Mouse (Mus musculus): ENCODE data around the gene Hoxb9. TPM values are rescaled to one million over a fixed set of nuclear protein-coding genes. Genes with fewer than 3 reads are reported as not detected.

The Hoxb9 gene
- polyA plus RNA-seq, 1 experiment from 2014 or later, result 0.75 TPM

GRCm38 (mm10) chr11:96300354-96301063 is 29.3 kb downstream of the Hoxb9 start:
- under 1% methylated on average over 35 of the region's 35 CpGs for WGBS
- peaks cover 35% of the 10 kb centered on the region for H3K4me1 ChIP-seq
- no peak for DNase-seq (ENCODE audit: low spot score)
- peaks cover 100% of the 10 kb centered on the region for H3K27me3 ChIP-seq (ENCODE audit: insufficient read depth, poor library complexity, severe bottlenecking)
- no peaks in the 10 kb centered on the region for H3K9me3 ChIP-seq
- H3K36me3 ChIP-seq, result no peaks in the 10 kb centered on the region
- H3K4me3 ChIP-seq, result peak overlapping the region; percentile 40
- no peak overlapping the region for H3K27ac ChIP-seq

GRCm38 (mm10) chr11:96301064-96301431 is 29.8 kb downstream of the Hoxb9 start:
- DNase-seq (ENCODE audit: low spot score), result no peak
- H3K4me1 ChIP-seq, result peaks cover 33% of the 10 kb centered on the region
- no peaks in the 10 kb centered on the region for H3K9me3 ChIP-seq
- H3K4me3 ChIP-seq, result peak overlapping the region; percentile 40
- H3K27me3 ChIP-seq (ENCODE audit: insufficient read depth, poor library complexity, severe bottlenecking), result peaks cover 100% of the 10 kb centered on the region
- no peaks in the 10 kb centered on the region for H3K36me3 ChIP-seq
- WGBS, result 7% methylated on average over 10 of the region's 10 CpGs
- no peak overlapping the region for H3K27ac ChIP-seq

GRCm38 (mm10) chr11:96301837-96302236 is 30.6 kb downstream of the Hoxb9 start:
- H3K9me3 ChIP-seq, result no peaks in the 10 kb centered on the region
- peaks cover 33% of the 10 kb centered on the region for H3K4me1 ChIP-seq
- under 1% methylated on average over 15 of the region's 15 CpGs for WGBS
- H3K27ac ChIP-seq, result no peak overlapping the region
- peaks cover 100% of the 10 kb centered on the region for H3K27me3 ChIP-seq (ENCODE audit: insufficient read depth, poor library complexity, severe bottlenecking)
- no peak overlapping the region for H3K4me3 ChIP-seq
- no peaks in the 10 kb centered on the region for H3K36me3 ChIP-seq
- no peak for DNase-seq (ENCODE audit: low spot score)

GRCm38 (mm10) chr11:96302381-96303150 is 31.3 kb downstream of the Hoxb9 start:
- 6% methylated on average over 23 of the region's 23 CpGs for WGBS
- H3K9me3 ChIP-seq, result no peaks in the 10 kb centered on the region
- no peak overlapping the region for H3K27ac ChIP-seq
- H3K27me3 ChIP-seq (ENCODE audit: insufficient read depth, poor library complexity, severe bottlenecking), result peaks cover 100% of the 10 kb centered on the region
- H3K4me1 ChIP-seq, result peaks cover 33% of the 10 kb centered on the region
- no peak for DNase-seq (ENCODE audit: low spot score)
- no peaks in the 10 kb centered on the region for H3K36me3 ChIP-seq
- peak overlapping the region; percentile 57; the same call in 1 of the 2 replicates for H3K4me3 ChIP-seq

- no peak for DNase-seq (ENCODE audit: low spot score)
Measured at GRCm38 (mm10) chr11:96303151-96304099, 32.2 kb downstream of the Hoxb9 start, which contains the start of gene Hoxb5. TSS of gene Hoxb5 (plus strand) at chr11:96303336.

GRCm38 (mm10) chr11:96304381-96305195 is 33.3 kb downstream of the Hoxb9 start:
- DNase-seq (ENCODE audit: low spot score), result no peak
- WGBS, result 2% methylated on average over 38 of the region's 38 CpGs
- peaks cover 26% of the 10 kb centered on the region for H3K4me1 ChIP-seq
- no peaks in the 10 kb centered on the region for H3K36me3 ChIP-seq
- no peaks in the 10 kb centered on the region for H3K9me3 ChIP-seq
- H3K27me3 ChIP-seq (ENCODE audit: insufficient read depth, poor library complexity, severe bottlenecking), result peaks cover 100% of the 10 kb centered on the region
- H3K27ac ChIP-seq, result peak overlapping the region; percentile 64
- peak overlapping the region; percentile 46 for H3K4me3 ChIP-seq

More at GRCm38 (mm10) chr11:96303151-96304099, 32.2 kb downstream of the Hoxb9 start, which contains the start of gene Hoxb5:
- Histone ChIP-seq H3K27me3 (ENCODE audit: insufficient read depth, poor library complexity, severe bottlenecking) (peaks cover 100% of the 10 kb centered on the region), H3K36me3 (no peaks in the 10 kb centered on the region), H3K9me3 (no peaks in the 10 kb centered on the region), H3K4me1 (peaks cover 33% of the 10 kb centered on the region), H3K4me3 (peak within 1 kb of the TSS; percentile 57), H3K27ac (peak within 1 kb of the TSS; percentile 76)
- WGBS, result 1% methylated on average over 69 of the region's 69 CpGs

- Histone ChIP-seq H3K36me3 (no peaks in the 10 kb centered on the region), H3K9me3 (no peaks in the 10 kb centered on the region), H3K4me1 (peaks cover 18% of the 10 kb centered on the region), H3K27ac (no peak overlapping the region), H3K4me3 (no peak overlapping the region), H3K27me3 (ENCODE audit: insufficient read depth, poor library complexity, severe bottlenecking) (peaks cover 100% of the 10 kb centered on the region)
- 43% methylated on average over 6 of the region's 6 CpGs for WGBS
- DNase-seq (ENCODE audit: low spot score), result no peak
Measured at GRCm38 (mm10) chr11:96305505-96306182, 34.4 kb downstream of the Hoxb9 start.

GRCm38 (mm10) chr11:96306183-96306907 is 35.1 kb downstream of the Hoxb9 start:
- H3K27ac ChIP-seq, result no peak overlapping the region
- H3K4me1 ChIP-seq, result peaks cover 19% of the 10 kb centered on the region
- no peak for DNase-seq (ENCODE audit: low spot score)
- H3K4me3 ChIP-seq, result no peak overlapping the region
- H3K36me3 ChIP-seq, result no peaks in the 10 kb centered on the region
- H3K27me3 ChIP-seq (ENCODE audit: insufficient read depth, poor library complexity, severe bottlenecking), result peaks cover 100% of the 10 kb centered on the region
- WGBS, result 16% methylated on average over 7 of the region's 7 CpGs
- H3K9me3 ChIP-seq, result no peaks in the 10 kb centered on the region

- Histone ChIP-seq H3K4me3 (no peak overlapping the region), H3K9me3 (no peaks in the 10 kb centered on the region), H3K27ac (no peak overlapping the region), H3K36me3 (no peaks in the 10 kb centered on the region), H3K27me3 (ENCODE audit: insufficient read depth, poor library complexity, severe bottlenecking) (peaks cover 100% of the 10 kb centered on the region), H3K4me1 (peaks cover 25% of the 10 kb centered on the region)
- no peak for DNase-seq (ENCODE audit: low spot score)
- 9% methylated on average over 13 of the region's 13 CpGs for WGBS
Measured at GRCm38 (mm10) chr11:96306908-96307269, 35.6 kb downstream of the Hoxb9 start.

- Histone ChIP-seq H3K4me3 (no peak overlapping the region), H3K36me3 (no peaks in the 10 kb centered on the region), H3K9me3 (no peaks in the 10 kb centered on the region), H3K4me1 (peaks cover 24% of the 10 kb centered on the region), H3K27me3 (ENCODE audit: insufficient read depth, poor library complexity, severe bottlenecking) (peaks cover 100% of the 10 kb centered on the region), H3K27ac (no peak overlapping the region)
- no peak for DNase-seq (ENCODE audit: low spot score)
- WGBS, result 16% methylated on average over 4 of the region's 4 CpGs
Measured at GRCm38 (mm10) chr11:96308763-96309162, 37.5 kb downstream of the Hoxb9 start.

GRCm38 (mm10) chr11:96309288-96309687 is 38.0 kb downstream of the Hoxb9 start:
- Histone ChIP-seq H3K27ac (no peak overlapping the region), H3K4me3 (no peak overlapping the region), H3K4me1 (peaks cover 26% of the 10 kb centered on the region), H3K27me3 (ENCODE audit: insufficient read depth, poor library complexity, severe bottlenecking) (peaks cover 100% of the 10 kb centered on the region), H3K9me3 (no peaks in the 10 kb centered on the region), H3K36me3 (no peaks in the 10 kb centered on the region)
- WGBS, result 15% methylated on average over 4 of the region's 4 CpGs
- DNase-seq (ENCODE audit: low spot score), result no peak

Measured in heart, embryonic 10.5 days (tissue).